Mouse (Mus musculus): ENCODE data around the gene Mettl26.

Gene Mettl26

DNA sequence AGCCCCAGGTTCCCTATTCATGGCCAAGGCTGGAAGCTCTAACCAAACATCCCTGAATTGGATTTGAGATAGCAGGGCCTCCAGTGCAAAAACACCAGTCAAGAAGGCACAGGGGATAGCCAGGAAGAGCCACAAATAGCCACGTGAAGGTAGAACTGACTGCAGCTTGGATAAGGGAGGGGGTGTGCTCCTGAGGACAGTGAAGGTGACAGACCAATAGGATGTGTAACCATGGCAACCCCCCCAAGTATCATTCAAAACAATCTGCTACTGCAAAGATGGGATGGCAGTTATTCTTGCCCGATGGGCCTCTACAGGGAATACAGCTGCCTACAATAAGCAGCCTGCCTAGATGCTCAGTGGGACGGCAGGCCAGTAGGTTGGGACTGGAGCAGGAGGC is 37.3 kb upstream of the Mettl26 start:
- no peak for DNase-seq

- DNase-seq, result no peak
Measured at GRCm38 (mm10) chr17:25838904-25839303, 36.0 kb upstream of the Mettl26 start.

- DNase-seq, result no peak
Measured at GRCm38 (mm10) chr17:25839455-25840235, 35.2 kb upstream of the Mettl26 start.

DNA sequence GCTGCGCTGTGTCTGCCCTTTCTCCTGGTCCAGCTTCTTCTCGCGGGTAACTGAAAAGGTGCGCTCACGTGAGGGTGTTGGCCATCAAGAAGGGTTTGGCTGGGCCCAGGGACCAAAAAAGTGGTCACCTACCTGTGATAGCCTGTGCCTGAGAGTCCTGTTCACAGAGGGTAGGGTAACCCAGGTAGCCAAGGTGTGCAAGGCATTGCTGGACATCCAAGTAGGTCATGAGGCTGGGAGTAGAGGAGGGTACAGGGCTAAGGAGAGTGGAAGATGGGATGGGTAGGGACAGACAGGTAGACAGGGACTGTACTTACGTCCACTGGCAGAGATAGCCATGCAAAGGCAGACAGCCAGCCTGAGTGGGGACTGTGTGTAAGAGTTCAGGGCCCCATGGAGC is 34.4 kb upstream of the Mettl26 start:
- no peak for DNase-seq

DNA sequence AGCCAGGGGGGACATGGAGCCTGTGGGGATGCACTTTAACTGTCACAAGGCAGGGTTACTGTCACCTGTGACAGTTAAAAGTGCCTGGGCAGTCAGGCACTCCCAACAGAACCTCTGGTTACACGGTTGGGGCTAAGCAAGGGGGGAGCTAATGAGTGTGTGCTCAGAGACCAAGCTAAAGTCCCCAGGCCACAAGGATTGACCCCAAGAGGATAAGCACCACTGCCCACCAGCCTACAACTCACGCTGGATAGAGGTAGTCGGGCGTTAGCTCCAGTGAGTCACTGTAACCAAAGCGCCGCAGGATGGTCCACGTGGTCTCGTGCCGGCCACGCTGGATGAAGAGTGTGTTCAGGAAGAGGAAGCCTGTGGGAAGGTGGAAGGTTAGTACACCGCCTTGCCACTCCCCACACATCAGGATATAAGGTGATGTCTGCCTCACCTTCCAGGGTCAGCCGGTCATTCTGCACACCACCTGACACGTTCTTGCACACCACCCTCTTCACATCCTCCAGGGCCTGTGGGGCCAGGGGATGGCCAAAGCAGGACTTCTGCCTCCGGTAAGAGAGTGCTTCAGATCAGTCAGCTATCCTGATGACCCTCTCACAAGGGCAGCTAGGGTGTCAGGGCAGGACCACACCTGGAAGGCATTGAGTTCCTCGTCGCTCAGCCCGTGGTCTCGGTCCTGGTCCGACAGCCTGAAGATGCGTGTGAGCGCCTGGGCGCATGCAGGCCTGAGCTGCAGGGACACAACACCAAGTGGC is 33.6 kb upstream of the Mettl26 start, which contains the start of gene Gm20683:
Gene Gm20683 (minus strand): TSS at position 647 of the 764 bp plus-strand sequence.
- no peak for DNase-seq

DNA sequence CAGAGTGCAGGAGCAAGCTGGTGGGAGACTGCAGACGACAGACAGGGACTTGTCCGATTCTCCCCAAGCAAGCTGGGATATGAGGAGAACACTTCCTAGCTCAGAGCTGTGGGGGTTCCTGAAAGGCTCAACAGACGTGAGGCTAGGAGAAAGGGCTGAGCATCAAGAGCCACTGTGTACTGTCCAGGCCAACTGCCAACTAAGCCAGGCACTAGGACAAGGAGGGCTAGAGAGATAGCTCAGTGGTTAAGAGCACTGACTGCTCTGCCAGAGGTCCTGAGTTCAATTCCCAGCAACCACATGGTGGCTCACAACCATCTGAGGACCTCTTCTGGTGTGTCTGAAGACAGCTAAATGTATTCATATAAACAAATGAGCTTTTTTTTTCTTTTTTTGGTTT is 32.4 kb upstream of the Mettl26 start:
- no peak for DNase-seq

- DNase-seq, result no peak
Measured at GRCm38 (mm10) chr17:25843122-25843521, 31.8 kb upstream of the Mettl26 start.

- no peak for DNase-seq
Measured at GRCm38 (mm10) chr17:25843636-25844395, 31.1 kb upstream of the Mettl26 start.

DNA sequence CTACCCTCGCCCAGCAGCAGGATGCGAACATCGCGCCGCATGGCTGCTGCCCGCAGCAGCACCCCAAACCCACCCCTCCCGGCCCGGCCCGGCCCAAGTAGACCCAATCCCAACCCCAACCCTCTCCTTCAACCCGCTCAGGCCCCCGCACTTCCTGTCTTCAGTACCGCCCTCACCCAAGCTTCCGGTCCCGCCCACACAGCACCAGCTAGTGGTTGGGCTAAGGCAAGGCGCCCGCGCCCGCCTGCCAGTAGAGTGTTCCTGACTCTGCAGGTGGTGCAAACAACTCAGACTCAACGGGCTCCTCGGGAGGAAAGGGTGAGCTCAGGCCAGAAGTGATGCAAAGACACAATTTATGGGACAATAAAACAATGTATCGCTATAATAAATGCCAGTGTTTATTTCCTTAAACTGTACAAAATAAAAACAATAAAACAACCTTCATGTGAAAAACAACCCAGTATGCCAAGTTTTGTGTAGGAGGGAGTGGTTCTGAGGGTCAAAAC is 30.4 kb upstream of the Mettl26 start, which contains the start of gene Rhot2:
Gene Rhot2 (minus strand): TSS at position 456 of the 506 bp plus-strand sequence.
- DNase-seq, result peak; percentile 94

- DNase-seq, result no peak
Measured at GRCm38 (mm10) chr17:25860229-25860628, 14.6 kb upstream of the Mettl26 start.

DNA sequence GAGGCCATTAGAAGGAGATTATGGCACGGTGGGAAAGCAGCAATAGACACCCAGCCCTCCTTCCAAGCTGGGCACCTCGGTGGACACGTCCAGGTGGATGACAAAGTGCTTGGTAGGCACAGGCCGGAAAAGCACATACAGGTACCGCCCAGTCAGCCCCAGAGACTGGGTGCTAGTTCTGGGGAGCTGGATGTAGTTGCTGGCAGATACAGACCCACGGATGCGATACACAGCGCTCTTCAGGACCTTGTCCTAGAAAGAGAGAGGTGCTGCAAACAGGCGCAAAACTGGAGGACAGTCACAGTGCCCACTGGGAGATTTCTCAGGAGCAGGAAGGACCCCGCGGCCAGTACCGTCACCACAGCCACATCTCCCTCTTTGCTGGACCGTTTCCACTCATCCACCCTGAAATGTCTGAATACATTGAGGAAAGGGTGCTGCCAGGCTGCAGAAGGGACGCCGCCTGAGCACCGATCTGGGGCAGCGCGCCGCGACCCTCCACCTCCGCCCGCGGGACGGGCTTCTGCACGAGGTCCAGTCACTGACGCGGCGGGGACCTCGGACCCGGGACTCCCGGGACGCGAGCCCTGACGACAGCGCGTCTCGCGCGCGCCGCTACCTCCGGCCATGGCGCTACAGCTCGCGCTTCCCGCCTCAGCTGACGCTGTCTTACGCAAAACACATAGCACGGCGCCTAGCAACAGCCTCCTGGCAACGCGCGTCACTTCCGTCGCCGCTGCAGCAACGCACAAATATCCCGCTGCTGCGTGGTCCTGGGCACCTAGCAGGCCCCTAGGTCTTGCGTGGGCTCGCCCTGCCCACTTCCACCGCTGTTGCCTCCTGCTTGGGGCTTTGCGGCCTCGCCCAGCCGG is 13.8 kb upstream of the Mettl26 start, which contains the start of gene Wdr90:
Gene Wdr90 (minus strand): TSS at position 670 of the 872 bp plus-strand sequence.
- DNase-seq, result peak; percentile 95

DNA sequence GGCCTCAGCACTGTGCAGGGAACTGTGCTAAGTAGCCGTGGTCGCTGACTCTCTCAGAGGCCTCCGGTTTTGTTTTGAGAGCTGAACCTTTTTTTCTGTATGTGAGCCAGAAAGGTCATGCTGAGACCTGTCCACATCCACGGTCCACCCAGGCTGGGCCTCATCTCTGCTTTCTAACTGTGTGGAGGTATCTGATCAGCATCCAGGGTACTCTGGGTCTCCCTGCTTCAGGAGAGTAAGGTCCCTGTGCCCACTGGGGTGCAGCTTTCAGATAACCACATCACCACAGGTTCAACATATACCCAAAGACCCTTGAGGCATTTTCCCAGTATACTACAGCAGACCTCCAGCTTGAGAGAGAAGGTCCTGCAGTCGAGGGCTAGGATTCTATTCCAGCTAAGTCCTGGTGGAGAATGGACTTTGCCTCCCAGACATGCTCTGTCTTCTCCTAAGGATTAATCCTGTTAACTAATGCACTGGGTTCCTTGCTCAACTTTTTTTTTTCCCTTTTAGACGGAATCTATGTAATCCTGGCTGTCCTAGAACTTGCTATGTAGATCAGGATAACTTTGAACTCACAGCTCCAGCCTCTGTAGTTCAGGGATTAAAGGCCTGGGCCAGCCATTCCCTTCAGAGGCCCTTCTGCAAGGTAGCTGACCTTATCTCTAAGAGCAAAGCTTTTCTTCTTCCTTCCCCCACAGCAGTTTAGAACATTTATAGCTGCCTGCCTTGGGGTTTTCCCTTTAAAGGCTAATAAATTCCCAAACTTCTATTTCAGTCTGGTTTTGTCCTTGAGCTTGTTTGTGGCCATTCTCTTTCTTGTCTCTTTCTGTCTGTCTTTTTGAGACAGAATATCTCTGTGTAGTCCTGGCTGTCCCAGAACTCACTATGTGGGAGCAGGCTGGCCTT is 12.9 kb upstream of the Mettl26 start:
- no peak for DNase-seq

GRCm38 (mm10) chr17:25863681-25864080 is 11.2 kb upstream of the Mettl26 start:
- DNase-seq, result no peak

- no peak for DNase-seq
Measured at GRCm38 (mm10) chr17:25864311-25864710, 10.6 kb upstream of the Mettl26 start.

DNA sequence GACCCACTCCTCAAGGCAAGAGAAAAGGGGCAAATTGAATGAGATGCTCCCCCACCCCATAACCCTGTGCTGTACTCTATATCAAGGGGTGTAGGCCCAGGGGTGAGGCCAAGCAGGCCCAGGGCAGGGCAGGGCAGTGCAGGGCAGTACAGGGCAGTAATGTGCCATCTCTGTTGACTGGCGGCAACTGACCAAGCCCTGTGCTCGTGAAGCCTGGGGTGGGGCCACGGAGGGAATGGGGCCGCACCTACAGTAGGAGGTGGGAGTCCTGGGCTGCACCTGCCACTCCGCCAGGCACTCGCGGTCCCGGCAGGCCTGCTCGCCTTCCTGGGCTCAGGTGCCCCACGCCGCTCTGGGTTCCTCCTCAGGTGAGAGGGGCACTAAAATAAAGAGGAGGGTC is 9.6 kb upstream of the Mettl26 start:
- DNase-seq, result no peak

GRCm38 (mm10) chr17:25866172-25866571 is 8.7 kb upstream of the Mettl26 start:
- DNase-seq, result no peak

GRCm38 (mm10) chr17:25867509-25867835 is 7.4 kb upstream of the Mettl26 start:
- no peak for DNase-seq

GRCm38 (mm10) chr17:25867836-25868600 is 6.9 kb upstream of the Mettl26 start:
- no peak for DNase-seq

- DNase-seq, result peak; percentile 83
Measured at GRCm38 (mm10) chr17:25868601-25869191, 6.2 kb upstream of the Mettl26 start, which contains the start of gene Mcrip2. Gene Mcrip2 (minus strand): TSS chr17:25868764.

DNA sequence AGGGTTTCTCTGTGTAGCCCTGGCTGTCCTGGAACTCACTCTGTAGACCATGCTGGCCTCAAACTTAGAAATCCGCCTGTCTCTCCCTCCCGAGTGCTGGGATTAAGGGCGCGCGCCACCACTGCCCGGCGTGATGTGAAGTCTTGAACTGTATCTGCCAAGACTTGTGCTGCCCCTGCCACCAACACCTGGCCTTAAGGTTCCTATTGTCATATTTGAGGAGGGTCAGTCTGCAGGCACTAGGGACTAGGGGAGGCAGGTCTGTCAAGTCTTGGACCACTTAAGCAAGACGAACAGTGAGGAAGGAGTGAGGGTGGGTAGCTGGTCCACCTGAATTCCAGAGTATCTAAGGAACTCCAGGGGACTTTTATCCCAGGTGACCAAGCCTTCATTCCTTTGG is 5.4 kb upstream of the Mettl26 start:
- DNase-seq, result no peak
